Mouse (Mus musculus): ENCODE data around the gene Sgpp2.

GRCm38 (mm10) chr1:78272915-78273314 is 37.2 kb upstream of the Sgpp2 start:
- TF ChIP-seq CTCF (IDR thresholded peaks at IDR 0.05; ENCODE audit: borderline replicate concordance, control insufficient read depth, extremely low read depth, insufficient read depth, low read length, poor library complexity): no peak
- TF ChIP-seq POLR2A (IDR thresholded peaks at IDR 0.05; ENCODE audit: control insufficient read depth, extremely low read depth, insufficient read depth, low read length, poor library complexity): no peak
